Mouse (Mus musculus) cerebellum, postnatal 36 days (tissue): ENCODE measurements at regions not wholly inside any gene's neighbourhood (a gene's known extent, or its start where the extent isn't known, plus 50 kb on each side); places are given as distances from the start of the nearest gene placed in this dataset.
A peak's percentile ranks its signal among the peaks of the same experiment; 100 is the strongest.
"Not testable (repeated sequence)": the region's sequence is repeated elsewhere in the genome, so short reads cannot be mapped to it uniquely, and the experiment has no call there.

Experiments used
- DNase-seq, 2 experiments: peaks; one replicate each; pipeline ENCODE4 v3.0.0; 2021 to 2022; ENCODE audit warnings: mixed read lengths in 2 of 2

GRCm38 (mm10) chr1:83970641-83971285 lies 393.2 kb downstream of the Pid1 start:
- DNase-seq, result no peak

GRCm38 (mm10) chr1:83964631-83965030 lies 399.3 kb downstream of the Pid1 start:
- not testable (repeated sequence) for DNase-seq

GRCm38 (mm10) chr1:83961761-83962160 lies 402.2 kb downstream of the Pid1 start:
- no peak for DNase-seq

DNA sequence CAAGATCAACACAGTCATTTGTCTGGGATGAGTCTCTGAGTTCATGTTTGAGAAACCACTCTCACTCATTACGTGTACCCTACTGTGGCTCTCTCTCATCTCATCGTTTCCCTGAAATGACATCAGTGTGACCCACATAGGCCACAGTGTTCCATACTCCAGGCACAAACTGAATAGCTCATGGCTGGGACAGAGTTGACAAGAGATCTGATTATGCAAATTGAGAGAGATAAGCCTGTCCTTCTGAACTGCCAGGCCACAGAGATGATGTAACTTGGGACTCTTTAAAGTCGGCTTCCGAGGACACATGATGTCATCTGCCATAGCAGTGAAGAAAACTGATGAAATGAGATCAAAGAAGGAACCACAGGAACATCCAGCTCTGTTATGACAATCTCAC lies 404.2 kb downstream of the Pid1 start:
- DNase-seq, result no peak

DNA sequence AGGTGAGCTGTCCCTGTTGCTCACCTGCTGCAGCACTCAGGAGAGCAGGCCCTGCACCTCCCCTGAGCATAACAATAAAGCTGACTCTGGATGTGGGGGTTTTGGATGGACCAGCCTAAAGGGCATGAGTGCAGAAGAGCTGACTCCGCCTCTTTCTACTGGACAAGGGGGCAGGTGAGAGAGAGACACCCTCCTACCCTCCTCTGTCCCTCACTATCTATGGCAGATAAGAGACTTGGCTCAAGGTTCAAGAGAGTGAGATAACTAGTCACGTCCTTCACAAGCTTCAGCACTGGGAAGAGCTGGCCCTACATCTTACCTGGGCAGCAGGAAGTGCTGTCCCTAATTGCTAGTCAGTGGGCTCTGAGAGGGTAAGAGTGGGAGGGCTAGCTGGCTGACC lies 441.1 kb downstream of the Pid1 start:
- DNase-seq, result no peak

GRCm38 (mm10) chr1:83915454-83915853 lies 448.5 kb downstream of the Pid1 start:
- no peak for DNase-seq

- no peak for DNase-seq
Observed at GRCm38 (mm10) chr1:83907347-83907746, 456.6 kb downstream of the Pid1 start.

DNA sequence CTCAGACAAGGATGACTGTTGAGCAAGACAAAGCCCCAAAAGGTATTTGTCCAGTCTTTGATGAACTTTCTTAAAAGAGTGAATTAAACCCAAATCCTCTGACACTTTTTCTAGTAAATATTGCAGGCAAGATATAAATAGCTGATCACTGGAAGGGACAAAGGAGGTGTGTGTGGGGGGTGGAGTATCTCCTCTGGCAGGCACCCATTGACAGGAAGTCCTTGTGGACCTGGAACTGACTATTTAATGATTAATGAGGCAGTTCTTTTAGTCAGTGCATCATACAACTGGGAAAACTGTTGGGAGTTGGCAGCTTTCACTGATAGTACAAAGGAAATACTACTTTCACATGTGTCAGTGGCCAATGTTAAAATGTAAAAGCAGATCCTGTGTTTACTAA lies 457.1 kb downstream of the Pid1 start:
- no peak for DNase-seq

DNA sequence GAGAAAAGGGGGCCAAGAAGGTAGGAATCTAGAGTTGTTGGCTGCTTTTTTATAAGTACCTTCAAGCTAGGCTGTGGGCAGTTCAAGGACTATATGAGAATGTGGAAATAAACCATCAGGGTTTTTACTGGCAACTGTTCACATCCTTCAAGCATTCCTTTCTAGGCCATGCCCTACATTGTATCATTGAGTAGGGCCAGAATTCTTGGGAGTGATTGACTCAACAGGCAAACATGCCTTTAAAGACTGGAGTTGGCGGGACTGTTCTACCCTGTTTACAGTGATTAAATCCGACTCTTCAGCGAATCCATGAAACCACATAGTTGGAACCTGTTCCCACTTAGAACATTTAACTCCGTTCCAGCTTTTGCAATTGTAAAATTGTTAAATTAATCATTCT lies 463.8 kb downstream of the Pid1 start:
- DNase-seq, result no peak

DNA sequence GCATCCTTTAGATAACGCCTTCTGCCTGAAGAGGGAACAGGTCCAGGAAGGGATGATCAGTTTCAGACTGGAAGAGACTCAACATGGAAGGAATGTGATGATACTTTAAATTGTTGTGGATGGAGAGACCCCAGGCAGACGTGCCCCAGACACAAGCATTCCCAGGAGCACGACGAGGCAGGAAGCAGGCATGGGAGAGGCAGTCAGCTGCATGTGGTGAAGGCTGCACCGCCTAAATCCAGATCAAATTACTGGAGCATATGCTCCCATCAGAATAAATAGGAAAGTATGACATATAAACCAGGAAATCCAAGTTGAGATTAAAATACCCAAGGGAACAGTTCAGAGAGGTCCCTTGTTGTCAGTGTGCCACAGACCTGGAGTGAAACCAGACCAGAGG lies 467.3 kb downstream of the Pid1 start:
- no peak for DNase-seq

DNA sequence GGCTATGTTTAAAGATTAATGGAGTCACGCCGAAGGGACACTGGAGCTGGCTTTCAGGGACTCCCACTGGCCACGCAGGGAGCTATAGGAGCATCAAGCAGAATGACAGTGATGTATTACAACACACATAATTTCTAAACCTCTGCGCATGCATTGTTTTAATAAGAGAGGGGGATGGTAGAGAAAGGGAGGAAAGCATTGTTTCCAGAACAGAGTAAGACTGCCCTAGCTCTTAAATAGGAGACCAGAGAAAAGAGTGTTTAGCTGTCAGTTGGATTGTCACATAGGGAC lies 471.1 kb upstream of the Sphkap start:
- no peak for DNase-seq

GRCm38 (mm10) chr1:83878330-83879108 lies 470.5 kb upstream of the Sphkap start:
- DNase-seq, result no peak

DNA sequence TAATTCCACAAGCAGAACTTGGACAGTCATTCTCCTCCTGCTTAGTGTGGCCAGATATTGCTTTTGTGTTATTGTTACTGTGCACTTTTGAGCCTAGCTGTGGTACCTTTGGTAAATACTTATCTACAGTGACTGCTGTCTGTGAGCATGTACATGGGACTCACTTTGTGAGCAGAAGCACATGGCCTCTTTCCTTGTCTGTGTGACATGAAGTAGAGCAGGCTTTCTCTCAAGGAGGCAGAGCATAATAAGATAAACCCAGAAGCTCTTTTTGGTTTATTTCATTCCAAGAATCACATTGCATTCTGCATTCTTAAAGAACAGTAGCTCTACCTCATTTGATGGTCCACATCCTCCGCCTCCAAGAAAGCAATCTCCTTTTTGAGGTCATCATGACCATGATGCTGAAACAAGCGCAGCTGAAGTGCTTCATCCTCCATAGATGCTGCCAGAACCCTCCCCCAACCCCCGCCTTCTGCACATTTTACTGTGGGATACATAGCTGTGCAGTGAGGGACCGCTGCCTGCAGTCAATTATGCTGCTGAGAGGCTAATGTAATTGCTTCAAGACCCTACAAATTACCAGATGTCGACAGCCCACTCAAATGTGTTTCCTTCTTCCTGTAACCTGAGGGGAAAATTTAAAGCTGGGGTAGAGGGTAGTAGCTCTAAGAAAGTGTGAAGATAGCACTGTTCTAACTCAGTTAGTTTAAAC lies 463.0 kb upstream of the Sphkap start:
- DNase-seq, result no peak

GRCm38 (mm10) chr1:83869046-83869445 lies 461.0 kb upstream of the Sphkap start:
- no peak for DNase-seq

- no peak for DNase-seq
Observed at GRCm38 (mm10) chr1:83862541-83862940, 454.5 kb upstream of the Sphkap start.

- DNase-seq, result no peak
Observed at GRCm38 (mm10) chr1:83862128-83862527, 454.1 kb upstream of the Sphkap start.

DNA sequence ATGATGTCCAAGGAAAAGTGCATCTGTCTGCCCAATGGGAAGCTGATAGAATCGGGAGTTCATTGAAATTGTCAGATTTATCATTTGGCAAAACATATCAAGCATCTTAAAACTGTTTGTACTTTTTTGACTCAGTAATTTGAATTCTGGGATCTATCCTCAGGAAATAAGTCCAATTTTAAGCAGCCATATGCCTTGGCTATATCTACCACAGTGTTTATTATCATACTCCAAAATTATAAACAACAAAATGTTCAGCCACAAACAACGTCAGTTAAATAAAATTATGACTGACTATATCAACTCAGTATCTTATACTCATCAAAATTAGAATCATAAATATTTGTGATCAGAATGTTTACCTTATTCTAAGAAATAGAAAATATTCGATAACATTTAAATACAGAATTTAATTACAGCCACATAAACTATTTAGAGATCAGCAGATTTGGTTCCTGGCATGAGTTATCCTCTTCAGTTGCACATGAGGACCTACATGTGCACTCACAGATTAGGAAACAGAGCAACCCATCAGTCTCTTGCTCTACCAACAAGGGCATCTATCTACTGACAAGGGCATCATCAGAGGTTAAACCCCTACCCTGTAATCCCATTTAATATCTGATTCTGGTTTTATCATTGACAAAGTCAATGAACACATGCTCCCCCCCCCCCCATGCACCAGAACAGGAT lies 451.9 kb upstream of the Sphkap start:
- no peak for DNase-seq

- DNase-seq, result no peak
Observed at GRCm38 (mm10) chr1:83853996-83854395, 446.0 kb upstream of the Sphkap start.

DNA sequence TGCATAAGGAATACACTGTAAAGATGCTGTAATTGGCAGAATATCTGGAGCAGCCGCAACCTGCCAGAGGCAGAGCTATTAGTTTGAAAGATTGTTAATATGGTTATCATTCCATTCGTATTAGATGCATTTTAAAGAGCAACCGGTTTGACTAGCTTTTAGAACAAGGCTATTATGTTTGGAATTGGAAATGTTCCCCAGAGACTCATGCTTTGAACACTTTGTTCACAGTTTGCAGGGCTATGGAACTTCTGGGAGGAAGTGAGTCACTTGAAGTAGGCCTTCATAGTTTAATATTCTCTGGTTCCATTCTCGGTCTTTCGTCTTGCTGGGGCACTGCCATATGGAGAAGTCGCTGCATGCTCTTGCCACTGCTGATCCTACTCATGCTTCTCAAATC lies 443.1 kb upstream of the Sphkap start:
- DNase-seq, result no peak

GRCm38 (mm10) chr1:83848414-83848813 lies 440.4 kb upstream of the Sphkap start:
- no peak for DNase-seq

- DNase-seq, result no peak
Observed at GRCm38 (mm10) chr1:83847992-83848391, 440.0 kb upstream of the Sphkap start.

GRCm38 (mm10) chr1:83844827-83845379 lies 436.9 kb upstream of the Sphkap start:
- peak in 1 of 2 experiments; percentile 1 for DNase-seq

- DNase-seq, result no peak
Observed at GRCm38 (mm10) chr1:83835965-83836364, 428.0 kb upstream of the Sphkap start.
